Comparison of ENCODE assay signal across 8 mouse cellular contexts in the genomic region with DNA sequence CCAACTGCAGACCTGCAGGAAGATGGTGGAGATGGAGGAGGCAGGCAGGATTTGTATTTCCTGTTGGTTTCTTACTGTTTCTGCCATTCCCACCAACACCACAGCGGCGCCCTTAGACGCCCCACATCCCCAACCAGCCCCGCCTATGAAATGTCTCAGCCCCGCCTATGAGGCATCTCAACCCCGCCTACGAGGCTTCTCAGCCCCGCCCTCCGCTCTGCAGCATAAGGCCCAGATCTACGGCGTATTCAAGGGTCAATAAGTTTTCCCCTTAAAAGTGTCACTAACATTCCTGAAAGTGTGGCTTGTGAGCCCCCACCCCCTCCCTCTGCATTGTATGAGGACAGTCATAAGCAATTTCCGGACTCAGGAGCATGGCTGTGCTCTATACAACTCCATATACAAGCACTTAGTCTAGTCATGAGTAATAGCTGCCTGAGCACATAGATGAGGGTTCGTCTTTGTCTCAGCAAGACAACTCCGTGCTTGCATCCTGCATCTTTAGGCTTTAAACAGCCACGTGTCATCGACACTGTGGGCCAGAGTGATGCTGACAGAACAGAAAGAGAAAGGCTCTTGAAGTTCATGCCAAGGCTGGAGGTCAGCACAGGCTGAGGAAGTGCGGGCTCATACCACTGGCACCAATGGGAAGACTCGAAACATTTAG.
A peak's percentile ranks its signal among the peaks of the same experiment; 100 is the strongest.
DNase-seq lines count a peak whose midpoint lies in the region; ATAC-seq and TF ChIP-seq lines count a peak whose summit lies in the region.

No protein-coding gene starts in this region.

- H3K9ac ChIP-seq in forebrain, embryonic 13.5 days: no peak overlapping the region
- no peak overlapping the region for H3K9ac ChIP-seq in intestine, embryonic 15.5 days
- no peak overlapping the region for H3K9ac ChIP-seq in lung, embryonic 14.5 days

- no peak for ATAC-seq in forebrain, embryonic 13.5 days
- peak; percentile 80 for ATAC-seq in intestine, embryonic 15.5 days
- peak; percentile 86 for ATAC-seq in lung, embryonic 14.5 days (ENCODE audit: insufficient read depth)

- no peaks in the 10 kb centered on the region for H3K36me3 ChIP-seq in forebrain, embryonic 10.5 days (replicated peaks)
- no peaks in the 10 kb centered on the region for H3K36me3 ChIP-seq in forebrain, embryonic 13.5 days (ENCODE audit: poor library complexity, severe bottlenecking)
- H3K36me3 ChIP-seq in intestine, embryonic 15.5 days: no peaks in the 10 kb centered on the region
- no peaks in the 10 kb centered on the region for H3K36me3 ChIP-seq in lung, embryonic 14.5 days (ENCODE audit: insufficient read depth)
- H3K36me3 ChIP-seq in splenic B cell, adult 2 months (ENCODE audit: control insufficient read depth, insufficient read depth, low read length, poor library complexity, severe bottlenecking): no peaks in the 10 kb centered on the region

- H3K4me2 ChIP-seq in forebrain, embryonic 13.5 days: no peak overlapping the region
- H3K4me2 ChIP-seq in intestine, embryonic 15.5 days (replicated peaks): peak overlapping the region; percentile 24
- peak overlapping the region; percentile 37 for H3K4me2 ChIP-seq in lung, embryonic 14.5 days

- H3K9me3 ChIP-seq in forebrain, embryonic 10.5 days: no peaks in the 10 kb centered on the region
- no peaks in the 10 kb centered on the region for H3K9me3 ChIP-seq in forebrain, embryonic 13.5 days (replicated peaks)
- H3K9me3 ChIP-seq in intestine, embryonic 15.5 days: no peaks in the 10 kb centered on the region
- no peaks in the 10 kb centered on the region for H3K9me3 ChIP-seq in lung, embryonic 14.5 days (ENCODE audit: low read depth, low read length)

- peak overlapping the region; percentile 24 for H3K4me3 ChIP-seq in forebrain, embryonic 10.5 days
- H3K4me3 ChIP-seq in forebrain, embryonic 13.5 days: no peak overlapping the region
- H3K4me3 ChIP-seq in bone marrow, adult 2 months (replicated peaks; ENCODE audit: control insufficient read depth, low read depth, low read length): no peak overlapping the region
- H3K4me3 ChIP-seq in intestine, embryonic 15.5 days (replicated peaks): no peak overlapping the region
- H3K4me3 ChIP-seq in lung, embryonic 14.5 days (ENCODE audit: low read depth, low read length): no peak overlapping the region
- H3K4me3 ChIP-seq in gastrocnemius, adult 2 months: no peak overlapping the region

- intact Hi-C loops in gastrocnemius, adult 2 months (cut with DNase I): no loop called here

- H3K27me3 ChIP-seq in forebrain, embryonic 10.5 days (ENCODE audit: poor library complexity, severe bottlenecking): peaks cover 47% of the 10 kb centered on the region
- peaks cover 8% of the 10 kb centered on the region; the same call in 1 of the 2 replicates for H3K27me3 ChIP-seq in forebrain, embryonic 13.5 days
- H3K27me3 ChIP-seq in intestine, embryonic 15.5 days (replicated peaks): no peaks in the 10 kb centered on the region
- H3K27me3 ChIP-seq in lung, embryonic 14.5 days (ENCODE audit: insufficient read depth, low read length): no peaks in the 10 kb centered on the region
- H3K27me3 ChIP-seq in splenic B cell, adult 2 months (ENCODE audit: control insufficient read depth, insufficient read depth, low read length, poor library complexity, severe bottlenecking): no peaks in the 10 kb centered on the region

- 39% methylated on average over 18 of the region's 18 CpGs for WGBS in forebrain, embryonic 10.5 days
- 40% methylated on average over 18 of the region's 18 CpGs for WGBS in forebrain, embryonic 13.5 days
- WGBS in bone marrow, adult 2 months: 14% methylated on average over 18 of the region's 18 CpGs
- 31% methylated on average over 18 of the region's 18 CpGs for WGBS in intestine, embryonic 15.5 days
- WGBS in lung, embryonic 14.5 days: 22% methylated on average over 18 of the region's 18 CpGs

- TF ChIP-seq POLR2A in bone marrow, adult 2 months (IDR thresholded peaks at IDR 0.05; ENCODE audit: borderline replicate concordance, control insufficient read depth, low read depth, low read length): no peak

- peaks cover 81% of the 10 kb centered on the region for H3K4me1 ChIP-seq in forebrain, embryonic 10.5 days
- peaks cover 55% of the 10 kb centered on the region for H3K4me1 ChIP-seq in forebrain, embryonic 13.5 days
- peaks cover 6% of the 10 kb centered on the region for H3K4me1 ChIP-seq in bone marrow, adult 2 months (ENCODE audit: control insufficient read depth, insufficient read depth, low read length)
- peaks cover 8% of the 10 kb centered on the region; the same call in 1 of the 2 replicates for H3K4me1 ChIP-seq in intestine, embryonic 15.5 days (replicated peaks)
- H3K4me1 ChIP-seq in lung, embryonic 14.5 days (ENCODE audit: insufficient read depth): no peaks in the 10 kb centered on the region

- DNase-seq in forebrain, embryonic 10.5 days (ENCODE audit: extremely low spot score, low spot score): peak; percentile 50
- DNase-seq in lung, embryonic 14.5 days: peak; percentile 88
- peak; percentile 61 for DNase-seq in splenic B cell, adult 2 months (ENCODE audit: low read depth, low spot score)
- DNase-seq in frontal cortex, postnatal 10 days (ENCODE audit: low spot score in 2 of 2): no peak
- no peak for DNase-seq in gastrocnemius, adult 2 months

- peak overlapping the region; percentile 61 for H3K27ac ChIP-seq in forebrain, embryonic 10.5 days
- H3K27ac ChIP-seq in forebrain, embryonic 13.5 days: no peak overlapping the region
- peak overlapping the region; percentile 10 for H3K27ac ChIP-seq in bone marrow, adult 2 months (ENCODE audit: control insufficient read depth, insufficient read depth, low read depth, low read length, poor library complexity)
- no peak overlapping the region for H3K27ac ChIP-seq in intestine, embryonic 15.5 days
- H3K27ac ChIP-seq in lung, embryonic 14.5 days (ENCODE audit: low read depth): peak overlapping the region; percentile 33; the same call in 1 of the 2 replicates
- H3K27ac ChIP-seq in gastrocnemius, adult 2 months: no peak overlapping the region

- TF ChIP-seq CTCF in bone marrow, adult 2 months (IDR thresholded peaks at IDR 0.05; ENCODE audit: control insufficient read depth, insufficient read depth, low read length): no peak
- TF ChIP-seq CTCF in lung, embryonic 14.5 days (IDR thresholded peaks at IDR 0.05; ENCODE audit: low read depth): peak; percentile 31; the same call in 1 of the 2 replicates
- no peak for TF ChIP-seq CTCF in gastrocnemius, adult 2 months (IDR thresholded peaks at IDR 0.05)

Comparison
In these comparisons a context has a peak if more than half of its experiments do, and no peak if none do; other contexts are left out.
1. H3K27ac ChIP-seq: peak in forebrain, embryonic 10.5 days (single experiment), bone marrow, adult 2 months (single experiment) and lung, embryonic 14.5 days (single experiment); none in forebrain, embryonic 13.5 days (single experiment), intestine, embryonic 15.5 days (single experiment) and gastrocnemius, adult 2 months (single experiment).
2. DNase-seq: peak in forebrain, embryonic 10.5 days (single experiment), lung, embryonic 14.5 days (single experiment) and splenic B cell, adult 2 months (single experiment); none in frontal cortex, postnatal 10 days (0 of 2) and gastrocnemius, adult 2 months (single experiment).